Mouse (Mus musculus): Measurements from ENCODE around the gene Defa17.
"Not testable (repeated sequence)": the region's sequence is repeated elsewhere in the genome, so short reads cannot be mapped to it uniquely, and the experiment has no call there.

Defa17 gene

GRCm38 (mm10) chr8:21655480-21655879, at the start of gene Defa17:
Defa17 (plus strand) TSS chr8:21655780.
- DNase-seq, result not testable (repeated sequence)

- not testable (repeated sequence) for DNase-seq
Measured at GRCm38 (mm10) chr8:21617883-21618282, 37.7 kb upstream of the Defa17 start, which contains the start of gene Defa26. Defa26 (plus strand) TSS chr8:21618183.

- DNase-seq, result not testable (repeated sequence)
Measured at GRCm38 (mm10) chr8:21665497-21665896, 9.9 kb downstream of the Defa17 start, which contains the start of gene Defa34. Defa34 (plus strand) TSS chr8:21665797.

DNA sequence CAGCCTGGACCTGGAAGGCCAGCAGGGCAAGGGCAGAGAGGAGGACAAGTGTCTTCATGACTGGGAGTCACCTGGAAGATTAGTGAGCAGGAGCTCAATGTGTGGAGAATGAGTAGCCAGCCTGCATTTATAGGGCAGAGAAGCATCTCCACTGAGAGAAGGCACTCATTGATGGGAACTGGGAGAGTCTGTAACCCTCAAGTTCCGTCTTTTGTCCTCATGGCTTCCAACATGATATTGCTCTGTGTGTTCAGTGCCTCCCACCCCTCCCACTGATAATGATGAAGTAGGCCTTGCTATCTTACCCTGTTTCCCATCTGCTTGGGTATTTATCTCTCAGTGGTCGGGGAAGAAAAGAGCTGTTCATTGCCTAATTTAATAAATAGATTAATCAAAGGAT, 48.0 kb downstream of the Defa17 start, which contains the start of gene AY761184:
TSS of gene AY761184 (minus strand) at position 101 of the 400 bp plus-strand sequence.
- DNase-seq, result not testable (repeated sequence)

Data from layer of hippocampus, adult 9-11 months (tissue).